In the genomic region with DNA sequence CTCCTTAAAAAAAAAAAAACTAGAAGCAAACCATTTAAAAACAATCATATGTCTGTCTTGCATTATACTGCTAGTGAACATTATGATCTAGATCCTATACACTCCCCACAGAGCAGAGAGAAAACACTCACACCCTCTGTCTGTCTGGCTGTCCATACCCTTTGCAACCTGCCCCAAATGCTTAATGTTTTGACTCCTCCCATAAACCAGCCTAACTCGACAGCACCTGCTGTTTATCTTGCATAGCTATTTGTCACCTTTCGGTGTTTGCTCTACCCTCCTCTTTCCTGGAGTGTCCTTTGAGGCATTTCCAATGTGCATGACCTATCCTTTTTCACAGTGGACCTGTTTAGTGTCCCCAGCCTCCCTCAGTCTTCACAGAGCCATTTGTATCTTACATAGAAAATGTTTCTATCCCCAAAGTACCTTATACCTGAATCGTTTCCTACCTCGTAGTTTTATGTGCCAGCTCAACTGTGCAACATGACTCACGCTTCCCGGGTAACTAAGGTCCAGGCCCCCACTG, we compare ENCODE assay signal across 8 mouse cellular contexts. TPM values are rescaled to one million over a fixed set of nuclear protein-coding genes. Genes with fewer than 3 reads are reported as not detected.
DNase-seq lines count a peak whose midpoint lies in the region; ATAC-seq and TF ChIP-seq lines count a peak whose summit lies in the region.

No protein-coding gene starts in this region.

- 0 out of 2 replicates have a peak, but pooled peaks cover 3% of the 10 kb centered on the region for H3K4me1 ChIP-seq in kidney, postnatal 0 days (replicated peaks; ENCODE audit: insufficient read depth, low read length)
- H3K4me1 ChIP-seq in embryonic facial prominence, embryonic 13.5 days, result peaks cover 9% of the 10 kb centered on the region
- H3K4me1 ChIP-seq in intestine, embryonic 16.5 days (ENCODE audit: control insufficient read depth, insufficient read depth, low read length), result peaks cover 15% of the 10 kb centered on the region

- 3% methylated on average over 6 of the region's 6 CpGs for WGBS in kidney, postnatal 0 days
- 14% methylated on average over 6 of the region's 6 CpGs for WGBS in embryonic facial prominence, embryonic 13.5 days
- 5% methylated on average over 6 of the region's 6 CpGs for WGBS in intestine, embryonic 16.5 days

- no peaks in the 10 kb centered on the region for H3K9me3 ChIP-seq in kidney, postnatal 0 days (replicated peaks; ENCODE audit: low read length)
- H3K9me3 ChIP-seq in embryonic facial prominence, embryonic 13.5 days, result no peaks in the 10 kb centered on the region
- H3K9me3 ChIP-seq in intestine, embryonic 16.5 days (ENCODE audit: control insufficient read depth, low read length), result no peaks in the 10 kb centered on the region

- H3K27ac ChIP-seq in kidney, postnatal 0 days, result peak overlapping the region; percentile 40; the same call in 1 of the 2 replicates
- H3K27ac ChIP-seq in embryonic facial prominence, embryonic 13.5 days, result 0 out of 2 replicates have a peak overlapping the region, but pooled peaks have one; percentile 81
- H3K27ac ChIP-seq in intestine, embryonic 16.5 days (ENCODE audit: low read length), result peak overlapping the region; percentile 69

- no peak for DNase-seq in kidney, postnatal 0 days (ENCODE audit: low spot score)
- no peak for DNase-seq in kidney, postnatal 25 days
- no peak for DNase-seq in gastrocnemius, postnatal 14 days
- DNase-seq in gastrocnemius, postnatal 4 days (ENCODE audit: low spot score in 2 of 2), result no peak
- DNase-seq in right cerebral cortex, adult 2 months (ENCODE audit: low spot score in 2 of 2), result no peak

- H3K27me3 ChIP-seq in kidney, postnatal 0 days (ENCODE audit: insufficient read depth, low read length), result no peaks in the 10 kb centered on the region
- H3K27me3 ChIP-seq in embryonic facial prominence, embryonic 13.5 days, result no peaks in the 10 kb centered on the region
- H3K27me3 ChIP-seq in intestine, embryonic 16.5 days (replicated peaks; ENCODE audit: control insufficient read depth, insufficient read depth, low read length), result no peaks in the 10 kb centered on the region
- no peaks in the 10 kb centered on the region for H3K27me3 ChIP-seq in myocyte (ENCODE audit: control insufficient read depth, insufficient read depth, insufficient read length)

- H3K9ac ChIP-seq in kidney, postnatal 0 days (ENCODE audit: low read depth, low read length), result peak overlapping the region; percentile 5; the same call in 1 of the 2 replicates
- H3K9ac ChIP-seq in embryonic facial prominence, embryonic 13.5 days, result peak overlapping the region; percentile 90
- peak overlapping the region; percentile 88 for H3K9ac ChIP-seq in intestine, embryonic 16.5 days (ENCODE audit: low read depth, low read length)

- no peak for TF ChIP-seq POLR2A in myocyte (IDR thresholded peaks at IDR 0.05; ENCODE audit: insufficient read length, low read depth)

- peak overlapping the region; percentile 100 for H3K4me2 ChIP-seq in kidney, postnatal 0 days (ENCODE audit: low read length)
- H3K4me2 ChIP-seq in embryonic facial prominence, embryonic 13.5 days, result peak overlapping the region; percentile 79
- H3K4me2 ChIP-seq in intestine, embryonic 16.5 days (ENCODE audit: low read depth, low read length), result peak overlapping the region; percentile 84
- H3K4me2 ChIP-seq in myocyte (ENCODE audit: low read depth), result peak overlapping the region; percentile 86

- peak overlapping the region; percentile 80 for H3K4me3 ChIP-seq in kidney, postnatal 0 days (replicated peaks; ENCODE audit: low read depth, low read length)
- peak overlapping the region; percentile 75 for H3K4me3 ChIP-seq in embryonic facial prominence, embryonic 13.5 days
- peak overlapping the region; percentile 67 for H3K4me3 ChIP-seq in intestine, embryonic 16.5 days (ENCODE audit: low read length)
- H3K4me3 ChIP-seq in myocyte, result peak overlapping the region; percentile 19

- 0 out of 2 replicates have a peak, but pooled peaks cover 4% of the 10 kb centered on the region for H3K36me3 ChIP-seq in kidney, postnatal 0 days (ENCODE audit: insufficient read depth, low read length)
- peaks cover 40% of the 10 kb centered on the region for H3K36me3 ChIP-seq in embryonic facial prominence, embryonic 13.5 days
- no peaks in the 10 kb centered on the region for H3K36me3 ChIP-seq in intestine, embryonic 16.5 days (ENCODE audit: control insufficient read depth, insufficient read depth, low read length)
- no peaks in the 10 kb centered on the region for H3K36me3 ChIP-seq in myocyte (ENCODE audit: control insufficient read depth, insufficient read depth)

- TF ChIP-seq CTCF in kidney, postnatal 0 days (IDR thresholded peaks at IDR 0.05; ENCODE audit: low read depth), result no peak

- no peak overlapping the region for H3ac ChIP-seq in myocyte (ENCODE audit: control insufficient read depth, insufficient read length)

- no peaks in the 10 kb centered on the region for H3K79me2 ChIP-seq in myocyte (ENCODE audit: control insufficient read depth, insufficient read depth)

- ATAC-seq in kidney, postnatal 0 days (replicated peaks; ENCODE audit: low FRiP score, low read depth), result 0 out of 2 replicates have a peak, but pooled peaks have one; percentile 2
- ATAC-seq in embryonic facial prominence, embryonic 13.5 days (ENCODE audit: insufficient number of reproducible peaks, insufficient read depth, low FRiP score, low TSS enrichment, low read depth), result no peak
- ATAC-seq in intestine, embryonic 16.5 days, result peak; percentile 44

- intact Hi-C loops in gastrocnemius, postnatal 14 days (cut with DNase I; ENCODE audit: low total_unique reads), result loop anchor here (5.0 kb wide), 1 partner anchor 932 kb away; no protein-coding TSS in a partner anchor

TF ChIP-seq in myocyte, 11 proteins besides CTCF, POLR2A, EP300 and RAD21:
- TF ChIP-seq MYOG (IDR thresholded peaks at IDR 0.05; ENCODE audit: control insufficient read depth in 1 of 3, insufficient read depth in 1 of 3, insufficient read length in 2 of 3, low read depth in 2 of 3), result no peak
- no peak for TF ChIP-seq POLR2AphosphoS2 (IDR thresholded peaks at IDR 0.05; ENCODE audit: insufficient read length, low read depth)
- no peak for TF ChIP-seq MAX (IDR thresholded peaks at IDR 0.05; ENCODE audit: low read depth)
- TF ChIP-seq MYOD1 (IDR thresholded peaks at IDR 0.05; ENCODE audit: control insufficient read depth in 1 of 3, insufficient read length in 2 of 3, low read depth in 2 of 3), result no peak
- no peak for TF ChIP-seq REST (IDR thresholded peaks at IDR 0.05; ENCODE audit: insufficient read depth, insufficient read length)
- TF ChIP-seq TCF3 (IDR thresholded peaks at IDR 0.05; ENCODE audit: insufficient read length, low read depth), result no peak
- TF ChIP-seq TCF12 (IDR thresholded peaks at IDR 0.05; ENCODE audit: insufficient read depth, poor library complexity, severe bottlenecking), result no peak
- no peak for TF ChIP-seq E2F4 (IDR thresholded peaks at IDR 0.05; ENCODE audit: insufficient read depth)
- TF ChIP-seq SRF (IDR thresholded peaks at IDR 0.05; ENCODE audit: control insufficient read depth, insufficient read length, low read depth), result no peak
- no peak for TF ChIP-seq CEBPB (IDR thresholded peaks at IDR 0.05; ENCODE audit: insufficient read depth, poor library complexity, severe bottlenecking)
- TF ChIP-seq USF1 (IDR thresholded peaks at IDR 0.05; ENCODE audit: low read depth), result no peak

RNA-seq across cellular contexts. Expression of a gene that starts 0.4 kb away (rescaled TPM):
- polyA plus RNA-seq in kidney, postnatal 0 days (2015; fragmentation: Nextera tagmentation; extraction: Ambion mirVana), result 246 and 258 TPM in 2 replicates
- 250 and 275 TPM in 2 replicates for polyA plus RNA-seq in embryonic facial prominence, embryonic 13.5 days (2015; fragmentation: Nextera tagmentation; extraction: Ambion mirVana)
- 168 and 171 TPM in 2 replicates for polyA plus RNA-seq in intestine, embryonic 16.5 days (2015; fragmentation: Nextera tagmentation; extraction: Ambion mirVana)
- 25.4 TPM for polyA plus RNA-seq in myocyte (2012; fragmentation: generic; extraction: Trizol)
- 10 to 100 TPM; 58.5 to 60.1 TPM for total RNA-seq in gastrocnemius, postnatal 14 days (2021)
- 10 to 100 TPM; 49.2 to 51.0 TPM for total RNA-seq in gastrocnemius, postnatal 4 days (2021)

RNA-seq across cellular contexts. Expression of a gene that starts 18.2 kb away (rescaled TPM):
- polyA plus RNA-seq in kidney, postnatal 0 days (2015; fragmentation: Nextera tagmentation; extraction: Ambion mirVana), result 0.13 TPM in 1 of 2 replicates, not detected in the other
- polyA plus RNA-seq in embryonic facial prominence, embryonic 13.5 days (2015; fragmentation: Nextera tagmentation; extraction: Ambion mirVana), result 0.98 TPM in 1 of 2 replicates, not detected in the other
- 274 and 322 TPM in 2 replicates for polyA plus RNA-seq in intestine, embryonic 16.5 days (2015; fragmentation: Nextera tagmentation; extraction: Ambion mirVana)
- not detected for polyA plus RNA-seq in myocyte (2012; fragmentation: generic; extraction: Trizol)
- not detected for total RNA-seq in gastrocnemius, postnatal 14 days (2021)
- total RNA-seq in gastrocnemius, postnatal 4 days (2021), result not detected

RNA-seq across cellular contexts. Expression of a gene that starts 36.4 kb away (rescaled TPM):
- polyA plus RNA-seq in kidney, postnatal 0 days (2015; fragmentation: Nextera tagmentation; extraction: Ambion mirVana), result 17.7 and 18.3 TPM in 2 replicates
- 30.6 and 31.3 TPM in 2 replicates for polyA plus RNA-seq in embryonic facial prominence, embryonic 13.5 days (2015; fragmentation: Nextera tagmentation; extraction: Ambion mirVana)
- 32.2 and 32.7 TPM in 2 replicates for polyA plus RNA-seq in intestine, embryonic 16.5 days (2015; fragmentation: Nextera tagmentation; extraction: Ambion mirVana)
- 0.50 TPM for polyA plus RNA-seq in myocyte (2012; fragmentation: generic; extraction: Trizol)
- total RNA-seq in gastrocnemius, postnatal 14 days (2021), result 10 to 100 TPM; 14.4 to 15.3 TPM
- total RNA-seq in gastrocnemius, postnatal 4 days (2021), result 10 to 100 TPM in 1 of 2 experiments, 1 to 10 TPM in 1; 9.0 to 11.4 TPM

RNA-seq across cellular contexts. Expression of a gene that starts 48.3 kb away (rescaled TPM):
- 8.5 and 8.8 TPM in 2 replicates for polyA plus RNA-seq in kidney, postnatal 0 days (2015; fragmentation: Nextera tagmentation; extraction: Ambion mirVana)
- polyA plus RNA-seq in embryonic facial prominence, embryonic 13.5 days (2015; fragmentation: Nextera tagmentation; extraction: Ambion mirVana), result 10.7 and 13.5 TPM in 2 replicates
- 17.9 and 22.0 TPM in 2 replicates for polyA plus RNA-seq in intestine, embryonic 16.5 days (2015; fragmentation: Nextera tagmentation; extraction: Ambion mirVana)
- not detected for polyA plus RNA-seq in myocyte (2012; fragmentation: generic; extraction: Trizol)
- 1 to 10 TPM in 1 of 2 experiments, under 1 TPM in 1; 0.95 to 1.0 TPM for total RNA-seq in gastrocnemius, postnatal 14 days (2021)
- total RNA-seq in gastrocnemius, postnatal 4 days (2021), result 1 to 10 TPM; 1.7 to 1.9 TPM

Comparison
In these comparisons a context has a peak if more than half of its experiments do, and no peak if none do; other contexts are left out.
1. H3K4me3 ChIP-seq: peak in every context shown above with its lines; median percentile 80 in kidney, postnatal 0 days; 75 in embryonic facial prominence, embryonic 13.5 days; 67 in intestine, embryonic 16.5 days; 19 in myocyte.
2. H3K9ac ChIP-seq: peak in every context shown above with its lines; median percentile 90 in embryonic facial prominence, embryonic 13.5 days; 88 in intestine, embryonic 16.5 days; 5 in kidney, postnatal 0 days.
3. RNA of a gene that starts 18.2 kb away (polyA plus RNA-seq): 274 to 322 TPM in intestine, embryonic 16.5 days; 0.13 TPM in kidney, postnatal 0 days, 0.98 TPM in embryonic facial prominence, embryonic 13.5 days and not detected in myocyte (single experiment); every median in the first group is over 100 times any median in the second.
4. RNA of a gene that starts 36.4 kb away (polyA plus RNA-seq): 32.2 to 32.7 TPM in intestine, embryonic 16.5 days, 30.6 to 31.3 TPM in embryonic facial prominence, embryonic 13.5 days and 17.7 to 18.3 TPM in kidney, postnatal 0 days; 0.50 TPM in myocyte (single experiment); every median in the first group is over 10 times any median in the second.
5. Peak in every context shown above with its lines, with median percentiles within 50 percentile points of each other: H3K27ac ChIP-seq and H3K4me2 ChIP-seq.